Mouse (Mus musculus): ENCODE results near the gene Jph3.

Jph3 gene

GRCm38 (mm10) chr8:121730170-121730569 is 747 bp downstream of the Jph3 start:
- no peak for DNase-seq (ENCODE audit: low spot score)

- no peak for DNase-seq (ENCODE audit: low spot score)
Measured at GRCm38 (mm10) chr8:121730646-121731045, 1.2 kb downstream of the Jph3 start.

GRCm38 (mm10) chr8:121731060-121731459 is 1.6 kb downstream of the Jph3 start:
- no peak for DNase-seq (ENCODE audit: low spot score)

- DNase-seq (ENCODE audit: low spot score): peak; percentile 37
Measured at GRCm38 (mm10) chr8:121731471-121732333, 2.3 kb downstream of the Jph3 start.

- no peak for DNase-seq (ENCODE audit: low spot score)
Measured at GRCm38 (mm10) chr8:121732334-121732665, 2.9 kb downstream of the Jph3 start.

- DNase-seq (ENCODE audit: low spot score): no peak
Measured at GRCm38 (mm10) chr8:121734262-121734661, 4.8 kb downstream of the Jph3 start.

- DNase-seq (ENCODE audit: low spot score): no peak
Measured at GRCm38 (mm10) chr8:121736236-121736635, 6.8 kb downstream of the Jph3 start.

- no peak for DNase-seq (ENCODE audit: low spot score)
Measured at GRCm38 (mm10) chr8:121740721-121741120, 11.3 kb downstream of the Jph3 start.

GRCm38 (mm10) chr8:121749501-121749900 is 20.1 kb downstream of the Jph3 start:
- DNase-seq (ENCODE audit: low spot score): no peak

- DNase-seq (ENCODE audit: low spot score): no peak
Measured at GRCm38 (mm10) chr8:121750512-121750911, 21.1 kb downstream of the Jph3 start.

- DNase-seq (ENCODE audit: low spot score): no peak
Measured at GRCm38 (mm10) chr8:121751407-121751806, 22.0 kb downstream of the Jph3 start.

GRCm38 (mm10) chr8:121758470-121758869 is 29.0 kb downstream of the Jph3 start:
- DNase-seq (ENCODE audit: low spot score): no peak

- no peak for DNase-seq (ENCODE audit: low spot score)
Measured at GRCm38 (mm10) chr8:121760484-121760883, 31.1 kb downstream of the Jph3 start.

GRCm38 (mm10) chr8:121761480-121761879 is 32.1 kb downstream of the Jph3 start:
- no peak for DNase-seq (ENCODE audit: low spot score)

- DNase-seq (ENCODE audit: low spot score): no peak
Measured at GRCm38 (mm10) chr8:121762999-121763699, 33.7 kb downstream of the Jph3 start.

- no peak for DNase-seq (ENCODE audit: low spot score)
Measured at GRCm38 (mm10) chr8:121763700-121764013, 34.2 kb downstream of the Jph3 start.

GRCm38 (mm10) chr8:121765594-121766138 is 36.2 kb downstream of the Jph3 start:
- no peak for DNase-seq (ENCODE audit: low spot score)

- DNase-seq (ENCODE audit: low spot score): no peak
Measured at GRCm38 (mm10) chr8:121769095-121769494, 39.7 kb downstream of the Jph3 start.

GRCm38 (mm10) chr8:121769621-121770020 is 40.2 kb downstream of the Jph3 start:
- DNase-seq (ENCODE audit: low spot score): no peak

- no peak for DNase-seq (ENCODE audit: low spot score)
Measured at GRCm38 (mm10) chr8:121770845-121771752, 41.7 kb downstream of the Jph3 start.

- no peak for DNase-seq (ENCODE audit: low spot score)
Measured at GRCm38 (mm10) chr8:121773876-121774275, 44.5 kb downstream of the Jph3 start.

- DNase-seq (ENCODE audit: low spot score): no peak
Measured at GRCm38 (mm10) chr8:121782493-121782892, 53.1 kb downstream of the Jph3 start.
